Mouse (Mus musculus): ENCODE measurements around the gene Srp68. TPM values are rescaled to one million over a fixed set of nuclear protein-coding genes. Genes with fewer than 3 reads are reported as not detected.

Srp68 gene
- polyA plus RNA-seq, 1 experiment from 2014 or later: 110 TPM

DNA sequence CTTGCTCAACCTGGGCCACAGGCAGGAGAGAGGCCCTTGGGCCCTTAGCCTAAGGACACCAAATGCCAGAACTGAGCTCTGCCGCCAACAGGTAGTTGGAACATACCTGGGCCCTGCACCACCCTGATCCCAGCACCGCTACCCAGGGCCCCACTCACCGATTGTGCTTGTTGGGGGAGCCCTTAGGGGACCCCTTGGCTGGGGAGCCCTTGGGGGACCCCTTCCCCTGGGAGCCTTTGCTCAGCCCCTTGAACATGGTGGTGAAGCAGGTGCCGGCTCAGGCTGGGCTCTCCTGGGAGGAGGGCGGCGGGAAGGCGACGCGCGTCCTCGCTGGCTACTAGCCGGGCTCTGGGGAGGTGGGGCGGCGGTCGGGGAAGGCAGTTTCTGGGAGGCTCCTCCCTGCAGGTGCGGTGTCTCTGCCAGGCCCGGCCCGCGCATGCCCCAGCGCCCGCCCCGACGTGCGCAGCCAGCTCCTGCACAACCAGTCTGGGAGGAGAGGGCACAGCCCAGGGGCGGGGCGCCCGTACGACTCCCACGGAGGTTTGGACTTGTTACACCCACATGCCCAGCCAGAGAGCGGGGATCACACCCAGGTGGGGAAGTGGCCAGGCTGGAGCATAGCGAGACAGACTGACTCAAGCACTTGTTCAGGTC is 36.1 kb downstream of the Srp68 start, which contains the start of gene Evpl:
Gene Evpl (minus strand): TSS at position 336 of the 654 bp plus-strand sequence.
- ATAC-seq (ENCODE audit: low FRiP score, low read depth): peak; percentile 17; the same call in 1 of the 2 replicates
- peak within 1 kb of the TSS; percentile 50 for H3K4me2 ChIP-seq (replicated peaks)
- peaks cover 1% of the 10 kb centered on the region; the same call in 1 of the 2 replicates for H3K36me3 ChIP-seq
- peaks cover 28% of the 10 kb centered on the region for H3K27me3 ChIP-seq
- H3K4me3 ChIP-seq: peak within 1 kb of the TSS; percentile 27
- H3K27ac ChIP-seq: no peak within 1 kb of the TSS
- peaks cover 26% of the 10 kb centered on the region for H3K4me1 ChIP-seq
- peak within 1 kb of the TSS; percentile 32; the same call in 1 of the 2 replicates for H3K9ac ChIP-seq
- H3K9me3 ChIP-seq: no peaks in the 10 kb centered on the region
- 14% methylated on average over 31 of the region's 31 CpGs for WGBS

DNA sequence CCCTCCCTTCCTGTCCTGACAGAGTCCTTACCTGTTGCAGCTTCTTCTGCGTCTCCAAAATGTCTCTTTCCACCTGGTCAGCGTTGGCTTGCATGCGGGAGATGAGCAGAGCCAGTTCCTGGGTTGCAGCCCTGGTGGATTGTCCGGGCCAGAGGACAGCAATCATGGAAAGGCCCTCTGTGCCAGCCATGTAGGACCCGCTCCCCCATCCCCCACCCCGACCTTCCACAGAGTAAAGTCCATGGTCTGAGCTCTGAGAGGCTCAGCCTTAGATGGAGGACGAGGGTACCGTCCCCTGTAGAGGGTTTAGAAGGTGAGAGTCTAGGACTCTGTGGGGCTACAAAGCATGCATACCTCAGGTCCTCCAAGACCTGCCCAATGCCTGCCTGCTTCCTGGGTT is 39.1 kb downstream of the Srp68 start:
- H3K4me3 ChIP-seq: no peak overlapping the region
- H3K9me3 ChIP-seq: no peaks in the 10 kb centered on the region
- peaks cover 30% of the 10 kb centered on the region for H3K27me3 ChIP-seq
- H3K27ac ChIP-seq: no peak overlapping the region
- no peak overlapping the region for H3K9ac ChIP-seq
- no peak for ATAC-seq (ENCODE audit: low FRiP score, low read depth)
- 84% methylated on average over 8 of the region's 8 CpGs for WGBS
- H3K4me2 ChIP-seq (replicated peaks): no peak overlapping the region
- no peaks in the 10 kb centered on the region for H3K36me3 ChIP-seq
- H3K4me1 ChIP-seq: peaks cover 17% of the 10 kb centered on the region

DNA sequence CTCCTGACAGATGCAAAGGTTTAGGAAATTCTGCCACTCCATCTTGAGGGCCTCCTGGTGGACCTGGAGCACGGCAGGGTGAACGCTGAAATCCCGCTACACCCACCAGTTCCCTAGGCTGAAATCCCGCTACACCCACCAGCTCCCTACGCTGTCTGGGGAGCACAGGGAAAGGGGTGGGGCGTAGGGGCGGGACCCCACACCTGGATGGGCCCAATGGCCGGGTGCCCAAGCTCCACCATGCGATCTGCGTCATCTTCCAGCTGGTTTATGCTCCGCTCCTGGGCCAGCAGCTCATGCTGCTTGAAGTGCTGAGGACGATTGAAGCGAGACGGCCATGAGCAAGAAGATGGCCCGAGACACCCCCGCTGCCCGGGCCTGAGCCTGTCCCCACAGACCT is 41.6 kb downstream of the Srp68 start:
- Histone ChIP-seq H3K27me3 (peaks cover 16% of the 10 kb centered on the region), H3K4me3 (peak overlapping the region; percentile 23), H3K4me1 (peaks cover 4% of the 10 kb centered on the region), H3K36me3 (no peaks in the 10 kb centered on the region; the same call in 1 of the 2 replicates), H3K4me2 (replicated peaks) (peak overlapping the region; percentile 52), H3K27ac (no peak overlapping the region), H3K9me3 (no peaks in the 10 kb centered on the region), H3K9ac (peak overlapping the region; percentile 35; the same call in 1 of the 2 replicates)
- ATAC-seq (ENCODE audit: low FRiP score, low read depth): peak; percentile 35; the same call in 1 of the 2 replicates
- 28% methylated on average over 17 of the region's 17 CpGs for WGBS

DNA sequence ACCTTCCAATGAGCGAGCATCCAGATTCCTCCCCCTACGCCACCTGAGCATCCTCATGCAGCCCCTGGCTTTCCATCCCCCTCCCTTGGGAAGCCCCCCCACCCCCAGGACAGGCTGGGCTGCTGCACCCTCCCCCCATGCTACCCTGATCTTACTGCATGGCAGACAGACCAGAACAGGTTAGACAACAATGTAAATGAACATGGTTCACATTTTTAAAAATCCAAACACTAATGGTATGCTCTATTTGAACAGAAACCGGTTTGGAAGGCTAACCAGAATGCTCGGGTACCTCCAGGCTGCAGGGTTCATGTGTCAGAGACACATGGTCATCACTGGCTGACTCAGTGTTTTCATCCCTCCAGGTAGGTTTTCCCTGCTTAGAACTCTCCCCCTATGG is 45.3 kb downstream of the Srp68 start:
- Histone ChIP-seq H3K27me3 (peaks cover 24% of the 10 kb centered on the region), H3K4me1 (peaks cover 4% of the 10 kb centered on the region), H3K27ac (no peak overlapping the region), H3K9me3 (no peaks in the 10 kb centered on the region), H3K4me2 (replicated peaks) (no peak overlapping the region), H3K36me3 (peaks cover 4% of the 10 kb centered on the region), H3K9ac (no peak overlapping the region), H3K4me3 (no peak overlapping the region)
- ATAC-seq (ENCODE audit: low FRiP score, low read depth): no peak
- WGBS: 66% methylated on average over 4 of the region's 4 CpGs

DNA sequence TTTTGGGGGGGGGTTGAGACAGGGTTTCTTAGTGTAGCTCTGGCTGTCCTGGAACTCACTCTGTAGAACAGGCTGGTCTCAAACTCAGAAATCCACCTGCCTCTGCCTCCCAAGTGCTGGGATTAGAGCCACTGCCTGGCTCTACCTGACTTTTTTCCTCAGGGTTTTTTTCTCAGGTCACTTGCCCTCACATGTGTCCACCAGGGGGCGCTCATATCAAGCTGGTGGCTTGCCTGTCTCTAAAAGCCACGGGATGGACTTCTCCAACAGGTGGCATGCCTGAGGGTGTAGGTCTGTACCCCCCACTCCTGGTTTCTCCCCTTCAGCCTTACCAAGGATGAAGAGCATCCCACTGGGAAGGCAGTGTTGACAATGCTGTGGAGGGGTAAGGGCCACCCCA is 47.6 kb downstream of the Srp68 start:
- H3K4me1 ChIP-seq: peaks cover 16% of the 10 kb centered on the region
- H3K27me3 ChIP-seq: peaks cover 38% of the 10 kb centered on the region
- no peak overlapping the region for H3K27ac ChIP-seq
- peaks cover 4% of the 10 kb centered on the region for H3K36me3 ChIP-seq
- H3K4me2 ChIP-seq (replicated peaks): no peak overlapping the region
- ATAC-seq (ENCODE audit: low FRiP score, low read depth): no peak
- no peak overlapping the region for H3K4me3 ChIP-seq
- H3K9ac ChIP-seq: no peak overlapping the region
- H3K9me3 ChIP-seq: peaks cover 4% of the 10 kb centered on the region
- WGBS: 0% methylated on average over 2 of the region's 2 CpGs

DNA sequence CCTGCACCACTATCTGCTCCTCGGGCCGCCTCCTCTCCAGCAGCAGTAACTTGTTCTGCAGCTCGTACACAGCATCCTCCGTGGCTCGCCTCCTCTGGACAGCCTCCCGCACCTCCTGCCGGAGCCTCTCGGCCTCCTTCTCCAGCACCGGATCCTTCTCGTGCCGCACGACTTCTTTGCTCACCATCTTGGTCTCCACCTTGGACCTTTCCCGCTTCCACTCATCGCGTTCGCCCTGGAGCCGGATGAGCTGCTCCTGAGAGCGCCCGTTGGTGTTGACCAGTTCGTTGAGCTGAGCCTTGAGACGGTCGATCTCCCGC is 51.3 kb downstream of the Srp68 start:
- peak overlapping the region; percentile 75 for H3K4me2 ChIP-seq (replicated peaks)
- H3K4me3 ChIP-seq: peak overlapping the region; percentile 47
- no peak for ATAC-seq (ENCODE audit: low FRiP score, low read depth)
- peaks cover 4% of the 10 kb centered on the region for H3K36me3 ChIP-seq
- WGBS: 14% methylated on average over 23 of the region's 23 CpGs
- H3K27me3 ChIP-seq: peaks cover 48% of the 10 kb centered on the region
- peaks cover 10% of the 10 kb centered on the region for H3K9me3 ChIP-seq
- H3K4me1 ChIP-seq: peaks cover 33% of the 10 kb centered on the region
- H3K27ac ChIP-seq: no peak overlapping the region
- H3K9ac ChIP-seq: peak overlapping the region; percentile 65

DNA sequence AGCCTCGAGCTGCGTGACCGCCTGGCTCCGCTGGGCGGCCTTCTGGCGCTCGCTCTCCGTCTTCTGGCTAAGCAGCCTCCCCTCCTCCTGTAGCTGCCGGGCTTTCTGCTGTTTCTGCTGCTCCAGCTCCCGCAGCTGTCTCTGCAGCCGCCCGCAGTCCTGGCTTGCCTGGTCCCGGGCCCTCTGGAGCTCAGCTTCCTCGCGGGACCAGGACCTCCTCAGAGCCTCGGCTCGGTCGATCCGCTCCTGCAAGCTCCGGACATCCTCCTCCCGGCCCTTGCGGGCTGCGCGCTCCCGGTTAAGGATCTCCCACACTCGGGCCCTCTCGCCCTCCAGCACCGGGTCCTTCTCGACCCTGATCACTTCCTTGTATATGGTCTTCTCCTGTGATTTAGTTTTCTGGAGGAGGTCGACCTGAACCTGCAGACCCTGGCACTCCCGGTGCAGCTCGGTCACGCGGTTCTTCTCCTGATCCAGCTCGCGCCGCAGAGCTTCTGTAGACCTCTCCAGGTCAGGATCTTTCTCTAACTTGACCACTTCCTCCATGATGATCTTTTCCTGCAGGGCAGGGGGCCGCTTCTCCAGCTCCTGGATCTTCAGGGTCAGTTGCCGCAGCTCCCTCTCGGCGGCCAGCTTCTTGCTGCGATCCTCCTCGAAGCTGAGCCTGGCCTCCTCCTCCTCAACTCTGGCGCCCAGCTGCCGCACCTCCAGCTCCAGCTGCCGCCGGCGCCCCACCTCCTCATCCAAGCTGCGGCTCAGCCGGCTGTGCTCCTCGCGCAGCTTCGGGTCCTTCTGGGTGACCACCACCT is 51.9 kb downstream of the Srp68 start:
- 10% methylated on average over 53 of the region's 53 CpGs for WGBS

DNA sequence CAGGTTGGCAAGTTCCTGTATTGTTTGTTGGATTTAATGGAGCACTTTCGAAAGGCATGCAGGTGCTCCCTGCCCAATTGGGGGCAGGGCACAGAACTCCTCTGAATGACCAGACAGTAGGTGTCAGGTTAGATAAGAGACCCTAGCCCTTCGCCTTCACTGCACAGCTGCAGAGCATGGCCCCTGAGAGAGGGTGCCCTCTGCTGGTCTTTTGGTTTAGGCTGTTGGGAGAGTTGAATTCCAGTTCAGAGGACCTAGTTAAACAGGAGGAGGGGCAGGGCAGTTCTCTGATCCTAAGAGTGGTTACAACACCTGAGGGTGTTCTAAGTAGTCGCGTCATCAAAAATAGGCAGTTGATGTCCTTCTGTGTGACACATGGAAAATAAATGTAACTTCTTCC is 54.1 kb downstream of the Srp68 start:
- Histone ChIP-seq H3K4me1 (peaks cover 33% of the 10 kb centered on the region), H3K27ac (no peak overlapping the region), H3K4me3 (no peak overlapping the region), H3K9me3 (peaks cover 10% of the 10 kb centered on the region), H3K4me2 (replicated peaks) (no peak overlapping the region), H3K36me3 (peaks cover 3% of the 10 kb centered on the region; the same call in 1 of the 2 replicates), H3K27me3 (peaks cover 43% of the 10 kb centered on the region), H3K9ac (no peak overlapping the region)
- no peak for ATAC-seq (ENCODE audit: low FRiP score, low read depth)
- WGBS: 19% methylated on average over 4 of the region's 4 CpGs

More for the DNA sequence above, 51.9 kb downstream of the Srp68 start:
- H3K27ac ChIP-seq: no peak overlapping the region
- H3K36me3 ChIP-seq: peaks cover 4% of the 10 kb centered on the region
- peaks cover 48% of the 10 kb centered on the region for H3K27me3 ChIP-seq
- H3K4me2 ChIP-seq (replicated peaks): peak overlapping the region; percentile 75
- peaks cover 10% of the 10 kb centered on the region for H3K9me3 ChIP-seq
- H3K4me1 ChIP-seq: peaks cover 33% of the 10 kb centered on the region
- H3K4me3 ChIP-seq: peak overlapping the region; percentile 47
- H3K9ac ChIP-seq: peak overlapping the region; percentile 65
- ATAC-seq (ENCODE audit: low FRiP score, low read depth): no peak

DNA sequence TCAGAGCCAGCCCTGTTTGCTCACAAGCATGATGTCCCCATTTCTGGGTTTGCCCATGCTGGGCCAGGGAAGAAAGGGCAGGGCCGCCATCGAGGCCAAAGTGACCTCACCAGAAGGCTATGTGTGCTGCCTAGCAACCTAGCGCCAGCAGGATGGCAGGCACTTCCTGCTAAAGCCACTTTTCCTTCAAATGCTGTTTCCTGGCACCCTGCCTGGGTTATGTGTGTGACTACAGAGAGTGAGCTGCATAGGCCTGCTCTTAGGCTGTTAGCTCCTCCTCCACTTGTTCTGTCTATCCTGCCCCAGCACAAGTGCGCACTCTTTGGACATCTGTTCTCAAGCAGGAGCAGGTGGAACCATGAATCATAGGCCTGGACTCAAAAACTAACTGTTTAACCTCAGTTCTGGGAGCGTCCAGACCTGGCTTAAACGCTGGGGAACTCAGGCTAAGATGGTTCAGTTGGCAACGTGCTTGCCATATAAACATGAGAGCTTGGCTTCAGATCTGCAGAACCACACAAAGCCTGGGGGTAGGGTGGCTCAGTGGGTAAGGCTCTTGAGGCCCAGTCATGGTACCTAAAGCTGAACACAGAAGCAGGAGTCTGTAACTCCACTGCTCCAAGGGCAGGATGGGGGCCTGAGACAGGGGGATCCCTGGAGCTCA is 55.1 kb downstream of the Srp68 start:
- Histone ChIP-seq H3K4me2 (replicated peaks) (no peak overlapping the region), H3K9me3 (peaks cover 10% of the 10 kb centered on the region), H3K4me1 (peaks cover 33% of the 10 kb centered on the region), H3K27me3 (peaks cover 35% of the 10 kb centered on the region), H3K4me3 (no peak overlapping the region), H3K9ac (0 out of 2 replicates have a peak overlapping the region, but pooled peaks have one; percentile 13), H3K36me3 (0 out of 2 replicates have a peak, but pooled peaks cover 3% of the 10 kb centered on the region), H3K27ac (peak overlapping the region; percentile 75)
- peak; percentile 60 for ATAC-seq (ENCODE audit: low FRiP score, low read depth)
- 52% methylated on average over 7 of the region's 7 CpGs for WGBS

DNA sequence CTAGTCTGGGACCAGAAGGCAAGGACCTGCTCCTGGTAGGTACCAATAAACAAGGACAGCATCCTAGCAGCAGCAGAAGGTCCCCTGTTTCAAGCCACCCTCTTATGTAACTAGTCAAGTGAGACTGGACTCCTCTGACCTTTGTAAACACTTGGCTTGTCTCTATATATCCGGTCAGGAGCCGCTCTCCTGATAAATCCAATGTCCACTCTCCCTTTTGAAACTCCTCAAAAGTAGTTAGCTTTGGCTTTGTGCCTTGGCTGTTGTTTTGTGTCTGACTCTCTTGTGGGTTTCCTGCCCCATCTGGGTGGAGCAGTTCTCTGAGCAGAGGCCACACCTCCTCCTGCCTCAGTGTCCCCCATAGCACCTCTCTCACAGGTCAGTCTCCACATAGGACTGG is 55.8 kb downstream of the Srp68 start:
- Histone ChIP-seq H3K9ac (0 out of 2 replicates have a peak overlapping the region, but pooled peaks have one; percentile 13), H3K4me1 (peaks cover 31% of the 10 kb centered on the region), H3K36me3 (0 out of 2 replicates have a peak, but pooled peaks cover 3% of the 10 kb centered on the region), H3K27ac (peak overlapping the region; percentile 63), H3K27me3 (peaks cover 29% of the 10 kb centered on the region), H3K4me3 (no peak overlapping the region), H3K4me2 (replicated peaks) (no peak overlapping the region), H3K9me3 (peaks cover 10% of the 10 kb centered on the region)
- 91% methylated on average over 2 of the region's 2 CpGs for whole genome bisulfite sequencing
- no peak for ATAC-seq (ENCODE audit: low FRiP score, low read depth)

DNA sequence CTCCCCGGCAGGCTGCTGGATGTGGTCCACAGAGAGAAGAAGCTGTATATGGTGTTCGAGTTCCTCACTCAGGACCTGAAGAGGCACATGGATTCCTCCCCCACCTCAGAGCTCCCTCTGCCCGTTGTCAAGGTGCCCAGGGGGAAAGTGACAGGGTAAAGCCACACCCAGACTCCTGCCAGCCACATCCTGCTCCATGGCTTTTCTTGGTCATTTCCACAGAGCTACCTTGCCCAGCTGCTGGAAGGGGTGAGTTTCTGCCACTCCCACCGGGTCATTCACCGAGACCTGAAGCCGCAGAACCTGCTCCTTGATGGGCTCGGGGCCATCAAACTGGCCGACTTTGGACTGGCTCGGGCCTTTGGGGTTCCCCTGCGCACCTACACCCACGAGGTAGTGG is 57.5 kb downstream of the Srp68 start:
- Histone ChIP-seq H3K9ac (no peak overlapping the region), H3K4me1 (peaks cover 16% of the 10 kb centered on the region), H3K4me3 (no peak overlapping the region), H3K36me3 (0 out of 2 replicates have a peak, but pooled peaks cover 6% of the 10 kb centered on the region), H3K9me3 (peaks cover 7% of the 10 kb centered on the region), H3K27ac (no peak overlapping the region), H3K27me3 (peaks cover 12% of the 10 kb centered on the region), H3K4me2 (replicated peaks) (no peak overlapping the region)
- no peak for ATAC-seq (ENCODE audit: low FRiP score, low read depth)
- WGBS: 82% methylated on average over 11 of the region's 11 CpGs

DNA sequence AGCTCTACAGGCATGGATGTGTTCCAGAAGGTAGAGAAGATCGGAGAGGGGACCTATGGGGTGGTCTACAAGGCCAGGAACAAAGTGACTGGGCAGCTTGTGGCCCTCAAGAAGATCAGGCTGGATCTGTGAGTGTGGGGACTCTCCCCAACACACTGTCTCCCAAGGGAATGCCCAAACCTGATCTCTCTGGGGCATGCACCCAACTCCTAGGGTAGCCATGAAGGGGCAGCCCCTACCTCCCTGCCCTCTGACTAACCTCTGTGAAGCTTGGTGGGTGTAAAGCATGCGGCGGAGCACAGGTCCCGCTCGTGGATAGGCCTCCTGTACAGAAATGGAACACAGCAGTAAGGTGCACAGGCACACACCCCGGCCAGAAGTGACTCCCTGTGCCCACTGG is 58.0 kb downstream of the Srp68 start:
- Histone ChIP-seq H3K4me1 (peaks cover 16% of the 10 kb centered on the region), H3K4me2 (replicated peaks) (no peak overlapping the region), H3K4me3 (no peak overlapping the region), H3K9ac (no peak overlapping the region), H3K27ac (no peak overlapping the region), H3K27me3 (peaks cover 6% of the 10 kb centered on the region), H3K36me3 (0 out of 2 replicates have a peak, but pooled peaks cover 6% of the 10 kb centered on the region), H3K9me3 (peaks cover 2% of the 10 kb centered on the region; the same call in 1 of the 2 replicates)
- WGBS: 88% methylated on average over 6 of the region's 6 CpGs
- no peak for ATAC-seq (ENCODE audit: low FRiP score, low read depth)
